Mouse (Mus musculus) limb, embryonic 11.5 days (tissue): ENCODE results near the gene Timm9. TPM values are rescaled to one million over a fixed set of nuclear protein-coding genes. Genes with fewer than 3 reads are reported as not detected.
A peak's percentile ranks its signal among the peaks of the same experiment; 100 is the strongest.

Source experiments
- ATAC-seq: fragments of 200-750 bp; cut with Nextera tagmentation; 2 replicates; pipeline ENCODE4 v1.8.0; 2017; ENCODE audit warnings: low read depth; ENCODE audit not compliant: insufficient number of reproducible peaks, low FRiP score, low TSS enrichment
- DNase-seq: peaks from one replicate; pipeline ENCODE4 v3.0.0-alpha.2; 2015; ENCODE audit warnings: low spot score
- H3K27ac ChIP-seq: fragments of 300-500 bp; sonication (generic); replicated peaks from 2 replicates; pipeline ENCODE4 v1.5.1; 2014; ENCODE audit warnings: low read depth, mild to moderate bottlenecking, low read length
- H3K27me3 ChIP-seq: fragments of 300-500 bp; sonication (generic); 2 replicates; pipeline ENCODE4 v1.6.1; 2014; ENCODE audit warnings: mild to moderate bottlenecking, low read length, mixed read lengths; ENCODE audit not compliant: control insufficient read depth, insufficient read depth
- H3K36me3 ChIP-seq: fragments of 300-500 bp; sonication (generic); 2 replicates; pipeline ENCODE4 v1.6.1; 2014; ENCODE audit warnings: mild to moderate bottlenecking, low read length, moderate library complexity, mixed read lengths; ENCODE audit not compliant: control insufficient read depth, insufficient read depth
- H3K4me1 ChIP-seq: fragments of 300-500 bp; sonication (generic); 2 replicates; pipeline ENCODE4 v1.6.1; 2014; ENCODE audit warnings: low read length, mixed read lengths; ENCODE audit not compliant: control insufficient read depth, insufficient read depth
- H3K4me2 ChIP-seq: fragments of 300-500 bp; sonication (generic); 2 replicates; pipeline ENCODE4 v1.6.1; 2014; ENCODE audit warnings: low read depth, mild to moderate bottlenecking, moderate library complexity; ENCODE audit not compliant: severe bottlenecking
- H3K4me3 ChIP-seq: fragments of 300-500 bp; sonication (generic); 2 replicates; pipeline ENCODE4 v1.5.1; 2014; ENCODE audit warnings: low read depth, low read length
- H3K9ac ChIP-seq: fragments of 300-500 bp; sonication (generic); 2 replicates; pipeline ENCODE4 v1.6.1; 2014; ENCODE audit warnings: mild to moderate bottlenecking, low read length
- H3K9me3 ChIP-seq: fragments of 300-500 bp; sonication (generic); 2 replicates; pipeline ENCODE4 v1.6.1; 2016; ENCODE audit warnings: low read length; ENCODE audit not compliant: control insufficient read depth
- WGBS: fragments of 180-500 bp; shearing (Covaris S2); extraction: QIAGEN DNeasy Blood & Tissue Kit; methylation state at CpG from one replicate; pipeline ENCODE4 v1.1.7; 2014; 5-methylcytosine and 5-hydroxymethylcytosine counted together
- polyA plus RNA-seq: library from polyadenylated mRNA; unstranded; fragments of >200 nt; fragmentation: Nextera tagmentation; extraction: Ambion mirVana; gene quantifications from 2 replicates; pipeline ENCODE4 v1.2.1, GENCODE M21; 2014

The Timm9 gene
- polyA plus RNA-seq, 1 experiment from 2014 or later: 72.7 TPM

GRCm38 (mm10) chr12:71149456-71149855 lies 13.0 kb upstream of the Timm9 start:
- DNase-seq (no peak), ATAC-seq (no peak)
- Histone ChIP-seq H3K9me3 (no peaks in the 10 kb centered on the region), H3K36me3 (peaks cover 14% of the 10 kb centered on the region), H3K4me3 (no peak overlapping the region), H3K9ac (no peak overlapping the region), H3K27ac (no peak overlapping the region), H3K4me1 (no peaks in the 10 kb centered on the region), H3K4me2 (no peak overlapping the region), H3K27me3 (no peaks in the 10 kb centered on the region)
- 91% methylated on average over 6 of the region's 6 CpGs for WGBS

- Histone ChIP-seq H3K4me3 (no peak overlapping the region), H3K36me3 (peaks cover 14% of the 10 kb centered on the region), H3K4me2 (no peak overlapping the region), H3K9me3 (no peaks in the 10 kb centered on the region), H3K4me1 (no peaks in the 10 kb centered on the region), H3K27ac (no peak overlapping the region), H3K9ac (no peak overlapping the region), H3K27me3 (no peaks in the 10 kb centered on the region)
- ATAC-seq (no peak), DNase-seq (no peak)
- 95% methylated on average over 9 of the region's 9 CpGs for WGBS
These were observed 12.3 kb upstream of the Timm9 start for GRCm38 (mm10) chr12:71148801-71149200.

- no peaks in the 10 kb centered on the region for H3K9me3 ChIP-seq
- ATAC-seq: no peak
- no peak overlapping the region for H3K27ac ChIP-seq
- H3K36me3 ChIP-seq: peaks cover 12% of the 10 kb centered on the region
- no peak overlapping the region for H3K9ac ChIP-seq
- H3K27me3 ChIP-seq: no peaks in the 10 kb centered on the region
- H3K4me3 ChIP-seq: no peak overlapping the region
- DNase-seq: peak; percentile 62
- no peak overlapping the region for H3K4me2 ChIP-seq
- WGBS: 84% methylated on average over 3 of the region's 3 CpGs
- no peaks in the 10 kb centered on the region for H3K4me1 ChIP-seq
These were observed 11.2 kb upstream of the Timm9 start for GRCm38 (mm10) chr12:71147641-71148040.

GRCm38 (mm10) chr12:71141189-71141588 lies 4.7 kb upstream of the Timm9 start:
- ATAC-seq (no peak), DNase-seq (no peak)
- H3K4me1 ChIP-seq: no peaks in the 10 kb centered on the region
- no peak overlapping the region for H3K4me2 ChIP-seq
- H3K36me3 ChIP-seq: peaks cover 12% of the 10 kb centered on the region
- H3K4me3 ChIP-seq: no peak overlapping the region
- no peaks in the 10 kb centered on the region for H3K27me3 ChIP-seq
- no peak overlapping the region for H3K9ac ChIP-seq
- H3K27ac ChIP-seq: no peak overlapping the region
- no peaks in the 10 kb centered on the region for H3K9me3 ChIP-seq

GRCm38 (mm10) chr12:71139258-71139828 lies 2.9 kb upstream of the Timm9 start:
- Histone ChIP-seq H3K4me3 (no peak overlapping the region), H3K4me1 (no peaks in the 10 kb centered on the region), H3K9ac (no peak overlapping the region), H3K36me3 (peaks cover 12% of the 10 kb centered on the region), H3K4me2 (no peak overlapping the region), H3K27me3 (no peaks in the 10 kb centered on the region), H3K9me3 (no peaks in the 10 kb centered on the region), H3K27ac (no peak overlapping the region)
- no peak for ATAC-seq
- 85% methylated on average over 5 of the region's 5 CpGs for WGBS
- no peak for DNase-seq

- H3K4me3 ChIP-seq: peak overlapping the region; percentile 58
- DNase-seq (no peak), ATAC-seq (no peak)
- H3K9me3 ChIP-seq: no peaks in the 10 kb centered on the region
- peak overlapping the region; percentile 62 for H3K9ac ChIP-seq
- no peaks in the 10 kb centered on the region for H3K4me1 ChIP-seq
- peaks cover 12% of the 10 kb centered on the region for H3K36me3 ChIP-seq
- no peak overlapping the region for H3K27ac ChIP-seq
- 6% methylated on average over 11 of the region's 11 CpGs for WGBS
- no peaks in the 10 kb centered on the region for H3K27me3 ChIP-seq
- peak overlapping the region; percentile 64 for H3K4me2 ChIP-seq
These were observed 1.2 kb upstream of the Timm9 start for GRCm38 (mm10) chr12:71137686-71138085.

GRCm38 (mm10) chr12:71136974-71137491 lies 549 bp upstream of the Timm9 start:
- Histone ChIP-seq H3K4me2 (peak overlapping the region; percentile 64), H3K27ac (peak overlapping the region; percentile 43; the same call in 1 of the 2 replicates), H3K4me3 (peak overlapping the region; percentile 58), H3K9ac (peak overlapping the region; percentile 63), H3K9me3 (no peaks in the 10 kb centered on the region), H3K36me3 (peaks cover 15% of the 10 kb centered on the region), H3K4me1 (no peaks in the 10 kb centered on the region), H3K27me3 (no peaks in the 10 kb centered on the region)
- DNase-seq (peak; percentile 94), ATAC-seq (peak; percentile 80; the same call in 1 of the 2 replicates)
- WGBS: under 1% methylated on average over 30 of the region's 30 CpGs

- Histone ChIP-seq H3K9ac (no peak overlapping the region), H3K27me3 (no peaks in the 10 kb centered on the region), H3K4me3 (peak overlapping the region; percentile 58; the same call in 1 of the 2 replicates), H3K9me3 (no peaks in the 10 kb centered on the region), H3K4me2 (peak overlapping the region; percentile 64; the same call in 1 of the 2 replicates), H3K4me1 (no peaks in the 10 kb centered on the region), H3K27ac (no peak overlapping the region), H3K36me3 (peaks cover 12% of the 10 kb centered on the region)
- ATAC-seq (no peak), DNase-seq (no peak)
- WGBS: 27% methylated on average over 5 of the region's 5 CpGs
These were observed 903 bp downstream of the Timm9 start for GRCm38 (mm10) chr12:71135581-71135980.

GRCm38 (mm10) chr12:71123286-71123685 lies 13.2 kb downstream of the Timm9 start:
- no peak overlapping the region for H3K9ac ChIP-seq
- no peaks in the 10 kb centered on the region for H3K27me3 ChIP-seq
- H3K36me3 ChIP-seq: peaks cover 12% of the 10 kb centered on the region; the same call in 1 of the 2 replicates
- WGBS: 91% methylated on average over 9 of the region's 9 CpGs
- H3K4me2 ChIP-seq: no peak overlapping the region
- DNase-seq (no peak), ATAC-seq (no peak)
- H3K9me3 ChIP-seq: no peaks in the 10 kb centered on the region
- no peak overlapping the region for H3K4me3 ChIP-seq
- no peak overlapping the region for H3K27ac ChIP-seq
- no peaks in the 10 kb centered on the region for H3K4me1 ChIP-seq
